Mouse (Mus musculus) heart, adult 2 months (tissue): ENCODE data around the gene Tax1bp3. TPM values are rescaled to one million over a fixed set of nuclear protein-coding genes. Genes with fewer than 3 reads are reported as not detected.

Source experiments
- DNase-seq, 2 experiments: peaks; one replicate each; pipeline ENCODE4 v3.0.0; 2021
- H3K27ac ChIP-seq: fragments of 200-600 bp; 2 replicates; pipeline ENCODE4 v1.8.1; 2022
- H3K27me3 ChIP-seq: fragments of 200-500 bp; 2 replicates; pipeline ENCODE4 v1.6.1; 2012; ENCODE audit warnings: mild to moderate bottlenecking, low read length, inconsistent platforms, mixed read lengths; ENCODE audit not compliant: control insufficient read depth, insufficient read depth
- H3K36me3 ChIP-seq: fragments of 200-500 bp; 2 replicates; pipeline ENCODE4 v1.6.1; 2012; ENCODE audit warnings: low read length, inconsistent platforms; ENCODE audit not compliant: control insufficient read depth, insufficient read depth
- H3K4me1 ChIP-seq: fragments of 200-500 bp; 2 replicates; pipeline ENCODE4 v1.6.1; 2011; ENCODE audit warnings: low read length; ENCODE audit not compliant: control insufficient read depth, insufficient read depth
- H3K4me3 ChIP-seq: fragments of 200-600 bp; 2 replicates; pipeline ENCODE4 v1.8.1; 2022
- H3K79me2 ChIP-seq: fragments of 200-500 bp; replicated peaks from 2 replicates; pipeline ENCODE4 v1.6.1; 2012; ENCODE audit warnings: mild to moderate bottlenecking, inconsistent platforms, low read length, moderate library complexity, mixed read lengths; ENCODE audit not compliant: control insufficient read depth, insufficient read depth
- H3K9ac ChIP-seq: fragments of 200-500 bp; 2 replicates; pipeline ENCODE4 v1.6.1; 2012; ENCODE audit warnings: low read depth, mild to moderate bottlenecking, control low read depth, inconsistent platforms, low read length, mixed read lengths
- CTCF ChIP-seq: fragments of 200-600 bp; IDR thresholded peaks from 2 replicates; pipeline ENCODE4 v1.8.1; 2022; ENCODE audit warnings: antibody characterized with exemption, mild to moderate bottlenecking, moderate library complexity
- EP300 ChIP-seq: fragments of 200-500 bp; IDR thresholded peaks from 2 replicates; pipeline ENCODE4 v1.6.1; 2011; ENCODE audit warnings: low read depth, low read length, control low read depth; ENCODE audit not compliant: insufficient read depth
- POLR2A ChIP-seq: fragments of 200-500 bp; IDR thresholded peaks from 2 replicates; pipeline ENCODE4 v1.6.1; 2011; ENCODE audit warnings: mild to moderate bottlenecking, low read depth, low read length, control low read depth; ENCODE audit not compliant: insufficient read depth
- WGBS: fragments of 180-500 bp; shearing (Covaris S2); methylation state at CpG from one replicate; pipeline ENCODE4 v1.1.7; 2018; 5-methylcytosine and 5-hydroxymethylcytosine counted together
- intact Hi-C: fragments of 180-260 bp; cut with DNase I; formaldehyde crosslinking; loops from one replicate; pipeline ENCODE4 v1.15.1; 2025
- polyA plus RNA-seq: library from polyadenylated mRNA; depleted of rRNA; stranded (reverse); fragments of >200 nt; gene quantifications from 2 replicates; pipeline ENCODE4 v1.2.3, GENCODE M21; 2012
- total RNA-seq, 2 experiments: library from RNA; stranded (reverse); gene quantifications; 2 replicates each; pipeline ENCODE4 v1.2.3; 2021

The Tax1bp3 gene
- total and polyA plus RNA-seq, 3 experiments, result 45.0 to 60.4 (median 48.5) TPM

DNA sequence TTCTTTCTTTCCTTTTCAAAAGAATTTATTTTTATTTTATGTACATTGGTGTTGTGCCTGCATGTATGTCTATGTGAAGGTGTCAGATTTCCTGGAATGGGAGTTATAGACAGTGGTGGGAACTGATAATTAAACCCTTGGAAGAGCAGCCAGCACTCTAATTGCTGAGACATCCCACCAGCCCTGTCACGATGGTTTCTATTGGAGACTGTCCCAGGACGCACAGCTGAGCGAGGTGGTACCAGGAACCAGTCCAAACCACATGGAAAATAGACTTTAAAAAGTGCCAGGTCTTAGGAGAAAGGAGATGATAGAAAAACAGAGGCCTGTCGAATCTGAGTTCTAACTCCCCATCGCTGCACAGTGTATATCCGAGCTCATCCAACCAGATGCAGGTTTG, 21.8 kb upstream of the Tax1bp3 start:
- no peaks in the 10 kb centered on the region for H3K27me3 ChIP-seq
- no peak overlapping the region for H3K9ac ChIP-seq

DNA sequence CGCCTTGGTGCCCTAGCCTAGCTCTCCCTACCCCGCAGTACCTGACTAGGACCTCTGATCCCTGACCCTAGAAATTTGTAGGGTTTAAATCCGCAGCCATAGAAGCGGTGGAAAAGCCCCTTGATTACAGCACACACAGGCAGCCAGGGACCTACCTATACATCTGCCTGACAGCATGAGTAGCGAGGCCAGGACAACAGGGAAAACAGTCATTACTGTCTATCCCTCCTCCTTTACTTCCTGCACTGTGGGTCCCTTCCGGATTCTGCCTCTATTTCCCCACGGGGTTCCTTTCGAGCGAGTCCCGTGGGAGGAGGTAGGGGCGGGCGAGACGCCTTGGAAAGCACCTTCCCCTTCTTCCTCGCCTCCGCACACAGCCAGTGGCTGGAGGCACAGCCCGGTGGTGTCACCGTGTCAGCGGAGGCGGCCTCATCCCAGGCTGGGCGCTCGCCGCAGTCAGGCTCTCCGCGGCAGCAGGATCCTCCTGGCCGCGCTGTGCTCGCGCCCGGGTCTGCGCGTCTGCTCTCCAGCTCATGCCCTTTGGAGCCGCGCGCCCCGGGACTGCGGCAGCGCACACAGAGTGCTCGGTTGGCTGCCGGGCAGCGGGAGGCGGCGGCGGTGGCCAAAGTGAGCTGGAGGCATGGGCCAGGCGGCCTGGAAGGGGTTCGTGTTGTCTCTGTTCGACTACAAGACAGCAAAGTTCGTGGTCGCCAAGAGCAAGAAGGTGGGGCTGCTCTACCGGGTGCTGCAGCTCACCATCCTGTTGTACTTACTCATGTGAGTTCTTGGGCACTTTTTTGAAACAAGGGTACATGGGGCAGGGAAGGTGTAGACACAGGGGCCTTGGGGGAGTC, 16.7 kb upstream of the Tax1bp3 start, which contains the start of gene P2rx5:
TSS of gene P2rx5 (plus strand) at position 465 of the 854 bp plus-strand sequence.
- Histone ChIP-seq H3K9ac (peak within 1 kb of the TSS; percentile 85), H3K27me3 (no peaks in the 10 kb centered on the region), H3K27ac (peak within 1 kb of the TSS; percentile 92), H3K4me3 (peak within 1 kb of the TSS; percentile 55), H3K4me1 (no peaks in the 10 kb centered on the region), H3K36me3 (no peaks in the 10 kb centered on the region), H3K79me2 (no peaks in the 10 kb centered on the region)
- intact Hi-C loops, result no loop called here
- peak; percentile 62 to 65 for DNase-seq
- WGBS, result 4% methylated on average over 49 of the region's 49 CpGs
- TF ChIP-seq CTCF (no peak), EP300 (no peak), POLR2A (0 out of 2 replicates have a peak, but pooled peaks have one; percentile 37)

More for the DNA sequence above, 21.8 kb upstream of the Tax1bp3 start:
- Histone ChIP-seq H3K79me2 (no peaks in the 10 kb centered on the region), H3K4me1 (no peaks in the 10 kb centered on the region), H3K27ac (no peak overlapping the region), H3K36me3 (no peaks in the 10 kb centered on the region), H3K4me3 (no peak overlapping the region)
- 63% methylated on average over 6 of the region's 6 CpGs for WGBS
- TF ChIP-seq EP300 (no peak), POLR2A (no peak), CTCF (no peak)
- no peak for DNase-seq
- intact Hi-C loops, result no loop called here

DNA sequence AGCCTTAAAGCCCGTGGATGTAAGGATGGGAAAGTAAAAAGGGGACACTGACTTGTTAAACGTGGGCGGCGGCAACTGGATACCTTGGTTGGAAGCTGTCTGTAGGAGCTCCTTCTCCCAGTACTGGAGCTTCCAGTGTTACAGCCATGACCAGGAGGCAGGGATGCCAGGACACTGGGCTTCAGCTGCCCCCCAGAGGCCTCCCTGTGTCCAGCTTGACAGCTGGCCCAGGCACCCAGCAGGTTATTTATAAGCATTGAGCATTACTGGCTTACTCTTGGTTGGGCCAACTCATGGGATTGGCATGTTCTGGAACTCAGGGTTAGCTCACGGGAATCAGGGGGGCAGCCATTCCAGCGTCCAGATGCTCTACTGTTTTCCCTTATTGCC, 16.1 kb upstream of the Tax1bp3 start:
- Histone ChIP-seq H3K27ac (peak overlapping the region; percentile 92), H3K4me3 (peak overlapping the region; percentile 55), H3K4me1 (no peaks in the 10 kb centered on the region), H3K27me3 (no peaks in the 10 kb centered on the region), H3K36me3 (no peaks in the 10 kb centered on the region), H3K79me2 (no peaks in the 10 kb centered on the region), H3K9ac (peak overlapping the region; percentile 85)
- TF ChIP-seq EP300 (0 out of 2 replicates have a peak, but pooled peaks have one; percentile 51), CTCF (peak; percentile 54), POLR2A (peak; percentile 56)
- WGBS, result 22% methylated on average over 6 of the region's 6 CpGs
- intact Hi-C loops, result no loop called here
- peak; percentile 61 to 81 for DNase-seq

DNA sequence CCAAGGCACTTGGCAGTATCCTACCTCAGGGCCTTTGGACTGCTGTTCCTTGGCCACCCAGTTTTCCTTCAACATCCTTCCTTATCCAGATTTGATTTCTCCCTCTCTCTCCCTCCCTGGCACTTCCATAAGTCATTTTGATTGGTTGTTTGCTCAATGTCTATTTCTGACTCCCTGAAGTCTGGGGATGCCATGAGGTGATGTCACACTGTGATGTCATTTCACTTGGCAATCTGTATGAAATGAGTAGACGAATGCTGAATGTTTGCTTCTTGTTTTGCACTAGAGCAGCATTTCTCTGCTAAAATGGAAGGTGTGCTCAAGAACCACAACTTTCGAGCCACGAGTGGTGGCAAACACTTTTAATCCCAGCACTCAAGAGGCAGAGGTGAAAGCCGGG, 15.3 kb upstream of the Tax1bp3 start:
- H3K79me2 ChIP-seq, result no peaks in the 10 kb centered on the region
- H3K4me3 ChIP-seq, result no peak overlapping the region
- WGBS, result 71% methylated on average over 4 of the region's 4 CpGs
- H3K4me1 ChIP-seq, result no peaks in the 10 kb centered on the region
- H3K9ac ChIP-seq, result no peak overlapping the region
- no peaks in the 10 kb centered on the region for H3K27me3 ChIP-seq
- no peak for DNase-seq
- H3K36me3 ChIP-seq, result no peaks in the 10 kb centered on the region
- TF ChIP-seq CTCF (no peak), POLR2A (no peak), EP300 (no peak)
- H3K27ac ChIP-seq, result peak overlapping the region; percentile 92
- intact Hi-C loops, result no loop called here

DNA sequence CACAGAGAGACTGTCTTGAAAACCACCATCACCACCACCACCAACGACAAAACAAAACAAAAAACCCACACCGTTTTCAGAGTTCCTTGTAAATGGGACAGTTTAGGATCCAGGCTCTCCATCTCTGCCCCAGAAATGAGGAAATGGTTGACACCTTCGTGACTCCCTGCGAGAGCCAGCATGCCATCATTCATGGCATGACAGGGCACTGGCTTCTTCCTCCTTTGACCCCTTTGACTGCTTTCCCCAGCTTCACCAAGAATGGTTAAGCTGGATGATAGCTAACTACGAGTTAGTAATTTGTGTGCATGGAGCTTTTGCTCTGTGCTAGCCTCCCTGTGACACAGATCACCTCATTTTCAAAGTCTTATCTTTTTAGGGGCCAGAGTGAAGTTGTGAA, 14.6 kb upstream of the Tax1bp3 start:
- Histone ChIP-seq H3K27me3 (no peaks in the 10 kb centered on the region), H3K79me2 (no peaks in the 10 kb centered on the region), H3K27ac (no peak overlapping the region), H3K9ac (no peak overlapping the region), H3K36me3 (no peaks in the 10 kb centered on the region), H3K4me1 (no peaks in the 10 kb centered on the region), H3K4me3 (no peak overlapping the region)
- intact Hi-C loops, result no loop called here
- DNase-seq, result no peak
- TF ChIP-seq EP300 (no peak), POLR2A (no peak), CTCF (no peak)
- 79% methylated on average over 5 of the region's 5 CpGs for WGBS

DNA sequence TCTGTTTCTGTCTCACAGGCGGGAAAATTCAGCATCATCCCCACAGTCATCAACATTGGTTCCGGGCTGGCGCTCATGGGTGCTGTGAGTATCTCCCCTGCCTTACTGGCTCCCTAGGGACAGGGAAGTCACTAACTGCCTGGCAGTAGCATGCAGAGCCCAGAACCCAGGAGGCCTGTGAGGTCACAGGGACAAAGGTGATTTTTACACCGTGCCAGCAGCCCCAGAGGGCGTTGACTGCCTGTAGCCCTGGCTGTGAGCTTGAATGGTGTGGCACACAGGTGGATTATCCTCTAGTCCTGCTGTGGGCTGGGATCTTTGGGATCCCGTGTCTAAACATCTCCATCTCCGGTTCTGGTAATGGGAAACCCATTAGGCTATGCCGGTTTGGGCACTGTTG, 8.8 kb upstream of the Tax1bp3 start:
- Histone ChIP-seq H3K36me3 (peaks cover 5% of the 10 kb centered on the region; the same call in 1 of the 2 replicates), H3K9ac (no peak overlapping the region), H3K4me1 (peaks cover 16% of the 10 kb centered on the region), H3K79me2 (no peaks in the 10 kb centered on the region), H3K27ac (no peak overlapping the region), H3K4me3 (no peak overlapping the region), H3K27me3 (no peaks in the 10 kb centered on the region)
- no peak for TF ChIP-seq CTCF
- no peak for TF ChIP-seq EP300
- no peak for TF ChIP-seq POLR2A
- intact Hi-C loops, result loop anchor here (5.0 kb wide), 1 partner anchor 34 kb away; no protein-coding TSS in a partner anchor
- DNase-seq, result no peak
- WGBS, result 86% methylated on average over 8 of the region's 8 CpGs
